Mouse (Mus musculus): ENCODE measurements at regions not wholly inside any gene's neighbourhood (a gene's known extent, or its start where the extent isn't known, plus 50 kb on each side); places are given as distances from the start of the nearest gene placed in this dataset. TPM values are rescaled to one million over a fixed set of nuclear protein-coding genes. Genes with fewer than 3 reads are reported as not detected.

DNA sequence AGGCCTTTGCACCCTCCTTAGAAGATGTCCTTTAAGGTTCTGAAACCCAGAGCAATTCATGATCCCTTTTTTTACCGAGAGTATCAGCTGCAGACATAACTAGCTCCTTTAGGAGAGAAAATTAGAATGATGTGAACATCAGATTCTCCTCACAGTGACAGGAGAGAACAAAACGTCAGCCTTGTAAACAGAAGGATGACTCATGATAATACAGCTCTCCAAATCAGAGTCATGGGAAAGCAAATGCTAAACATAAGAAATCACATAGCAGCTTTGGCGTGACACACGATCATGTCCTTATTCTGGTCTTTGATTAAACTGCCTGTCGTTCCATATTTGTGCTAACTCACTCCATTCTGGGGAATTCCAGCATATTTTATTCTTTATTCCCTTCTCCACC, 82.4 kb upstream of the Ccdc54 start:
- Histone ChIP-seq H3K27ac (replicated peaks; ENCODE audit: low read depth, low read length) (no peak overlapping the region), H3K9me3 (ENCODE audit: control insufficient read depth, low read length) (no peaks in the 10 kb centered on the region), H3K27me3 (replicated peaks; ENCODE audit: control insufficient read depth, insufficient read depth, low read length) (no peaks in the 10 kb centered on the region), H3K36me3 (ENCODE audit: control insufficient read depth, insufficient read depth, low read length) (no peaks in the 10 kb centered on the region), H3K4me1 (ENCODE audit: control insufficient read depth, insufficient read depth, low read length) (no peaks in the 10 kb centered on the region), H3K9ac (ENCODE audit: low read depth, low read length) (no peak overlapping the region), H3K4me3 (ENCODE audit: low read depth, low read length) (no peak overlapping the region), H3K4me2 (ENCODE audit: low read depth, low read length) (no peak overlapping the region)
- DNase-seq (ENCODE audit: low spot score) = no peak
- no peak for ATAC-seq (ENCODE audit: low read depth)
- WGBS = 78% methylated on average over 5 of the region's 5 CpGs

DNA sequence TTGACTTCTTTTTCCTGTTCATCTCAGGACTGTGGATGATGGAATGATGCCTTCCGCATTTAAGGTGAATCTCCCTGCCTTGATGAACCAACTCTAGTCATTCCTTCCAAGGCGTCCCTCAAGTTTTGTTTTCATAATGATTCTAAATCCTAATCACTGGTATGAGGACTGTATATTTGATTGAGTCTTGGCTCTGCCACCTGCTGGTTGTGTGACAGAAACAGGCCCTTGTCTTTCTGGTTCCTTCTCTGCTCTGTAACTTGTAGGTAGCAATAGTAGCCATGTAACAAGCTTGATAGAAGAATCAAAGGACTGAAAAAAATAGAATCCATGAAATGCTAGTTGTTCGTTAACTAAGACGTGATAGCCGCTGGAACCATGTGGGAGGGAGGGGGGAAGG, 81.8 kb upstream of the Ccdc54 start:
- no peak for DNase-seq (ENCODE audit: low spot score)
- 72% methylated on average over 5 of the region's 5 CpGs for WGBS
- Histone ChIP-seq H3K27me3 (replicated peaks; ENCODE audit: control insufficient read depth, insufficient read depth, low read length) (no peaks in the 10 kb centered on the region), H3K9ac (ENCODE audit: low read depth, low read length) (no peak overlapping the region), H3K4me3 (ENCODE audit: low read depth, low read length) (no peak overlapping the region), H3K27ac (replicated peaks; ENCODE audit: low read depth, low read length) (no peak overlapping the region), H3K36me3 (ENCODE audit: control insufficient read depth, insufficient read depth, low read length) (no peaks in the 10 kb centered on the region), H3K9me3 (ENCODE audit: control insufficient read depth, low read length) (no peaks in the 10 kb centered on the region), H3K4me1 (ENCODE audit: control insufficient read depth, insufficient read depth, low read length) (no peaks in the 10 kb centered on the region), H3K4me2 (ENCODE audit: low read depth, low read length) (no peak overlapping the region)
- ATAC-seq (ENCODE audit: low read depth) = no peak

DNA sequence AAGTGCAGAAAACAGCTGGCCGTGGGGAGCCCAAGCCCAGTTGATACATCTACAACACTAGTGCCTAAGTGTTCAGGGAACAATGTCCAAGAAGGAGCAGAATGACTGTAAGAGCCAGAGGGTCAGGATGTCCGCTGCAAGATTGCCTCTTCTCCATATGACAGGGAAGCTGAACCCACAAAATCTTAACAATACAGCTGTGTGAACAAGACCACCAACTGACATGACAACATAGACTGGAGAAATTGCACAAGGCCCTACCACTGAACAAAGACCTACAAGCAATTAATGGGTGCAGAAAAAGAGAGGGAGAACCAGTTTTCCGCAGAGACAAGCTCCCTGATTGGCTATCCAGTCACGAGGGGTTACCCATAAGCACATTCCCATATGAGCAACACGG, 80.2 kb upstream of the Ccdc54 start:
- H3K9me3 ChIP-seq (ENCODE audit: control insufficient read depth, low read length) = no peaks in the 10 kb centered on the region
- H3K9ac ChIP-seq (ENCODE audit: low read depth, low read length) = no peak overlapping the region
- DNase-seq (ENCODE audit: low spot score) (no peak), ATAC-seq (ENCODE audit: low read depth) (no peak)
- H3K27ac ChIP-seq (replicated peaks; ENCODE audit: low read depth, low read length) = no peak overlapping the region
- no peaks in the 10 kb centered on the region for H3K36me3 ChIP-seq (ENCODE audit: control insufficient read depth, insufficient read depth, low read length)
- H3K4me1 ChIP-seq (ENCODE audit: control insufficient read depth, insufficient read depth, low read length) = no peaks in the 10 kb centered on the region
- no peak overlapping the region for H3K4me2 ChIP-seq (ENCODE audit: low read depth, low read length)
- no peak overlapping the region for H3K4me3 ChIP-seq (ENCODE audit: low read depth, low read length)
- H3K27me3 ChIP-seq (replicated peaks; ENCODE audit: control insufficient read depth, insufficient read depth, low read length) = no peaks in the 10 kb centered on the region
- WGBS = 85% methylated on average over 5 of the region's 5 CpGs

DNA sequence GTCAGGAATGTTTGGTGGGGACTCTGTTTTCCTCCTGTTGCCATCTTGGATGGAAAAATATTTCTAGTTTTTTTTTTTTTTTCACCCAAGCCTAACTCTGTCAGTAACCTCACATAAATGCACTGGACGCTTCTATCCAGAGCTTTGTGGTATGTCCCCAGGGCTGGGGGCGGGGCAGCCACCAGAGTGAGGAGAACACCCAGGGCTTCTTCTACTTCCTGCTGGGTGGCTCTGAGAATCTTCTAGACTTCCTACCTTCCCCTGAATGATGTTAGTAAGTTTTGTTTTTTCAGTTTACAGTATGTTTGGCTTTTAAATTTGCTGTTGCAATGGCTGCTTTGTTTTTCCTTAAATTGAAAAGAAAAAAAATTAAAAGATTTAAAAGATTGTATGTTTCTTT, 73.3 kb upstream of the Ccdc54 start:
- H3K4me3 ChIP-seq (ENCODE audit: low read depth, low read length) = no peak overlapping the region
- no peaks in the 10 kb centered on the region for H3K4me1 ChIP-seq (ENCODE audit: control insufficient read depth, insufficient read depth, low read length)
- no peak overlapping the region for H3K4me2 ChIP-seq (ENCODE audit: low read depth, low read length)
- ATAC-seq (ENCODE audit: low read depth) (no peak), DNase-seq (ENCODE audit: low spot score) (no peak)
- H3K27ac ChIP-seq (replicated peaks; ENCODE audit: low read depth, low read length) = no peak overlapping the region
- no peaks in the 10 kb centered on the region for H3K27me3 ChIP-seq (replicated peaks; ENCODE audit: control insufficient read depth, insufficient read depth, low read length)
- WGBS = 44% methylated on average over 2 of the region's 2 CpGs
- no peaks in the 10 kb centered on the region for H3K9me3 ChIP-seq (ENCODE audit: control insufficient read depth, low read length)
- H3K36me3 ChIP-seq (ENCODE audit: control insufficient read depth, insufficient read depth, low read length) = no peaks in the 10 kb centered on the region
- no peak overlapping the region for H3K9ac ChIP-seq (ENCODE audit: low read depth, low read length)

Small RNA genes lying in the stretch of these regions (microRNA-seq; reads per million reads assigned to microRNA genes)
- not detected for gene Mir6363 (ENCODE audit: borderline number of aligned reads)
